Mouse (Mus musculus): Measurements from ENCODE around the gene Arpc1a. TPM values are rescaled to one million over a fixed set of nuclear protein-coding genes. Genes with fewer than 3 reads are reported as not detected.

Gene Arpc1a
- total RNA-seq, 1 experiment = 65.4 TPM

DNA sequence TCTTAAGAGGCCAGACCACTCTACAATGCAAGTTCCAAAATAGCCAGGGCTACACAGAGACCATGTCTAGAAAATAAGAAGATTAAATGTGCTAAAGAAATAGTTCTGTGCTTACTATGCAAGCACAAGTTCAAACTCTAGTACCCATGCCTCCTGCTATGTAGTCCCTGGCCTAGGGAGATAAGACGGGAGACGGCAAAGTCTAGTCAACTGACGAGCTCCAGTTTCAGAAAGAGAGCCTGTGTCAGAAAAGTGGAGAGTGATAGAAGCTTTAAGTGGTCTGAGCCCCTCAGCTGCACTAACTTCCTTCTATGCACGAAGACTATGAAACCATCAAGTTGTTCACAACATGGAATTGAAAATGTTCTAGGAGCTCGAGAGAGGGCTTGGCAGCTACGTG lies 65.7 kb downstream of the Arpc1a start:
- in situ Hi-C loops (cut with MboI; ENCODE audit: low sequenced_read_pairs in 2 of 2, unreplicated experiment in 2 of 2) = no loop called here
- H3K9ac ChIP-seq (ENCODE audit: insufficient read depth, low read depth, low read length, poor library complexity, severe bottlenecking) = no peak overlapping the region
- H3K27ac ChIP-seq (ENCODE audit: insufficient read depth, low read depth, low read length, poor library complexity, severe bottlenecking) = no peak overlapping the region
- no peaks in the 10 kb centered on the region for H3K9me3 ChIP-seq (ENCODE audit: control insufficient read depth, insufficient read depth, low read depth, low read length)
- H3K4me1 ChIP-seq (ENCODE audit: control insufficient read depth in 2 of 2, insufficient read depth in 2 of 2, low read length in 2 of 2, poor library complexity in 1 of 2) = no peaks in the 10 kb centered on the region
- H3K36me3 ChIP-seq (ENCODE audit: control insufficient read depth, insufficient read depth, low read length, poor library complexity, severe bottlenecking) = peaks cover 58% of the 10 kb centered on the region
- H3K4me3 ChIP-seq (ENCODE audit: insufficient read depth in 1 of 2, low read depth in 1 of 2, low read length in 2 of 2, poor library complexity in 1 of 2, severe bottlenecking in 1 of 2) = no peak overlapping the region
- TF ChIP-seq HCFC1 (IDR thresholded peaks at IDR 0.05; ENCODE audit: borderline replicate concordance, insufficient read depth, low read length) (no peak), CHD2 (IDR thresholded peaks at IDR 0.05; ENCODE audit: low read depth, low read length) (no peak), ZC3H11A (IDR thresholded peaks at IDR 0.05; ENCODE audit: borderline replicate concordance, low read depth, low read length) (no peak), MAFK (IDR thresholded peaks at IDR 0.05; ENCODE audit: insufficient read depth, low read depth, low read length) (no peak), ZNF384 (IDR thresholded peaks at IDR 0.05; ENCODE audit: low read depth, low read length) (no peak)
- no peak for DNase-seq (ENCODE audit: low read depth, low spot score)

DNA sequence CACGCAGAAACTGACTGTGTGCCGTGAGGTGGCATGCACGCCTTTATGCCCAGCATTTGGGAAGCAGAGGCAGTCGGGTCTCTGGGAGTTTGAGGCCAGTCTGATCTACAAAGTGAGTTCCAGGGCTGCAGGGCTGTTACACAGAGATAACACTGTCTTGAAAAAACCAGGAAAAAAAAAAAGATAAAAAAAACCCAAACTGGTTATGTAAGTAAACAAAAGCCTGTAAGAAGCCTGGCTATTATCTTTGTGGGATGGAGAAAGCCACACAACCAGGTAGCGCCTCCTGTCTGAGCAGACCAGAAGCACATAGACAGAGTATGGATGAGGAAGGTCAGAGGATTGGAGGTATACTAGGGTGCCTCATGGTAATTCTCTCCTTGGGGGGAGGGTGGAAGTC lies 69.1 kb downstream of the Arpc1a start:
- Histone ChIP-seq H3K9me3 (ENCODE audit: control insufficient read depth, insufficient read depth, low read depth, low read length) (no peaks in the 10 kb centered on the region), H3K36me3 (ENCODE audit: control insufficient read depth, insufficient read depth, low read length, poor library complexity, severe bottlenecking) (peaks cover 45% of the 10 kb centered on the region), H3K9ac (ENCODE audit: insufficient read depth, low read depth, low read length, poor library complexity, severe bottlenecking) (no peak overlapping the region), H3K27ac (ENCODE audit: insufficient read depth, low read depth, low read length, poor library complexity, severe bottlenecking) (no peak overlapping the region), H3K4me1 (ENCODE audit: control insufficient read depth in 2 of 2, insufficient read depth in 2 of 2, low read length in 2 of 2, poor library complexity in 1 of 2) (no peaks in the 10 kb centered on the region), H3K4me3 (ENCODE audit: insufficient read depth in 1 of 2, low read depth in 1 of 2, low read length in 2 of 2, poor library complexity in 1 of 2, severe bottlenecking in 1 of 2) (no peak overlapping the region)
- in situ Hi-C loops (cut with MboI; ENCODE audit: low sequenced_read_pairs in 2 of 2, unreplicated experiment in 2 of 2) = no loop called here
- no peak for TF ChIP-seq HCFC1 (IDR thresholded peaks at IDR 0.05; ENCODE audit: borderline replicate concordance, insufficient read depth, low read length)
- no peak for DNase-seq (ENCODE audit: low read depth, low spot score)

Other genes with a start within 250 kb of the Arpc1a start
- gene Smurf1, start 118.0 kb upstream of the Arpc1a start, total RNA-seq (2012; rRNA removed) = 17.9 and 19.2 TPM in 2 replicates
- not detected in 2 replicates for gene Gm4871, start 51.1 kb upstream of the Arpc1a start, total RNA-seq (2012; rRNA removed)
- not detected in 2 replicates for gene 1700018F24Rik, start 40.8 kb upstream of the Arpc1a start, total RNA-seq (2012; rRNA removed)
- gene Kpna7, start 200 bp downstream of the Arpc1a start, total RNA-seq (2012; rRNA removed) = 0.21 and 0.58 TPM in 2 replicates
- gene Arpc1b, start 30.4 kb downstream of the Arpc1a start, total RNA-seq (2012; rRNA removed) = 185 and 249 TPM in 2 replicates
- gene Pdap1, start 56.4 kb downstream of the Arpc1a start, total RNA-seq (2012; rRNA removed) = 89.3 and 108 TPM in 2 replicates
- 124 and 168 TPM in 2 replicates for gene Bud31, start 56.5 kb downstream of the Arpc1a start, total RNA-seq (2012; rRNA removed)
- 12.8 and 14.3 TPM in 2 replicates for gene Ptcd1, start 83.3 kb downstream of the Arpc1a start, total RNA-seq (2012; rRNA removed)
- 73.2 and 74.4 TPM in 2 replicates for gene Cpsf4, start 83.4 kb downstream of the Arpc1a start, total RNA-seq (2012; rRNA removed)
- 537 and 605 TPM in 2 replicates for gene Atp5j2, start 108.2 kb downstream of the Arpc1a start, total RNA-seq (2012; rRNA removed)
- gene Zkscan14, start 118.0 kb downstream of the Arpc1a start, total RNA-seq (2012; rRNA removed) = 5.5 TPM in 2 replicates
- 16.9 and 18.0 TPM in 2 replicates for gene Zkscan5, start 120.7 kb downstream of the Arpc1a start, total RNA-seq (2012; rRNA removed)
- 31.4 and 36.1 TPM in 2 replicates for gene Zfp655, start 147.9 kb downstream of the Arpc1a start, total RNA-seq (2012; rRNA removed)
- gene Zscan25, start 196.7 kb downstream of the Arpc1a start, total RNA-seq (2012; rRNA removed) = 16.8 and 22.5 TPM in 2 replicates